Mouse (Mus musculus): Measurements from ENCODE around the gene Hsf2bp. TPM values are rescaled to one million over a fixed set of nuclear protein-coding genes. Genes with fewer than 3 reads are reported as not detected.
A peak's percentile ranks its signal among the peaks of the same experiment; 100 is the strongest.

The Hsf2bp gene
- total and polyA plus RNA-seq, 3 experiments, result 0.92 to 1.6 (median 1.3) TPM

- 76% methylated on average over 18 of the region's 18 CpGs for WGBS
- Histone ChIP-seq H3K4me1 (ENCODE audit: control insufficient read depth, insufficient read depth, low read length) (peaks cover 7% of the 10 kb centered on the region), H3K9ac (ENCODE audit: low read depth, low read length) (no peak overlapping the region), H3K27me3 (ENCODE audit: control insufficient read depth, insufficient read depth, low read length) (no peaks in the 10 kb centered on the region), H3K4me3 (no peak overlapping the region), H3K79me2 (replicated peaks; ENCODE audit: control insufficient read depth, insufficient read depth, low read length) (no peaks in the 10 kb centered on the region), H3K36me3 (ENCODE audit: control insufficient read depth, insufficient read depth, low read length) (no peaks in the 10 kb centered on the region), H3K27ac (no peak overlapping the region)
- no peak for DNase-seq
- TF ChIP-seq CTCF (IDR thresholded peaks at IDR 0.05) (no peak), POLR2A (IDR thresholded peaks at IDR 0.05; ENCODE audit: insufficient read depth, low read depth, low read length) (no peak), EP300 (IDR thresholded peaks at IDR 0.05; ENCODE audit: insufficient read depth, low read depth, low read length) (no peak)
- intact Hi-C loops (cut with DNase I), result no loop called here
Measured at GRCm38 (mm10) chr17:31915756-31916460, 120.2 kb downstream of the Hsf2bp start.

- H3K9ac ChIP-seq (ENCODE audit: low read depth, low read length), result no peak overlapping the region
- DNase-seq, result no peak
- H3K4me1 ChIP-seq (ENCODE audit: control insufficient read depth, insufficient read depth, low read length), result peaks cover 7% of the 10 kb centered on the region
- intact Hi-C loops (cut with DNase I), result no loop called here
- H3K27me3 ChIP-seq (ENCODE audit: control insufficient read depth, insufficient read depth, low read length), result no peaks in the 10 kb centered on the region
- H3K4me3 ChIP-seq, result no peak overlapping the region
- no peaks in the 10 kb centered on the region for H3K79me2 ChIP-seq (replicated peaks; ENCODE audit: control insufficient read depth, insufficient read depth, low read length)
- no peak overlapping the region for H3K27ac ChIP-seq
- WGBS, result 89% methylated on average over 5 of the region's 5 CpGs
- TF ChIP-seq POLR2A (IDR thresholded peaks at IDR 0.05; ENCODE audit: insufficient read depth, low read depth, low read length) (no peak), CTCF (IDR thresholded peaks at IDR 0.05) (no peak), EP300 (IDR thresholded peaks at IDR 0.05; ENCODE audit: insufficient read depth, low read depth, low read length) (no peak)
- no peaks in the 10 kb centered on the region for H3K36me3 ChIP-seq (ENCODE audit: control insufficient read depth, insufficient read depth, low read length)
Measured at GRCm38 (mm10) chr17:31914323-31914722, 121.8 kb downstream of the Hsf2bp start.

- H3K4me3 ChIP-seq, result no peak overlapping the region
Measured at GRCm38 (mm10) chr17:31912881-31913662, 123.1 kb downstream of the Hsf2bp start.

GRCm38 (mm10) chr17:31912387-31912786 is 123.8 kb downstream of the Hsf2bp start:
- no peaks in the 10 kb centered on the region for H3K79me2 ChIP-seq (replicated peaks; ENCODE audit: control insufficient read depth, insufficient read depth, low read length)
- DNase-seq, result no peak
- WGBS, result 85% methylated on average over 16 of the region's 16 CpGs
- intact Hi-C loops (cut with DNase I), result no loop called here
- H3K27me3 ChIP-seq (ENCODE audit: control insufficient read depth, insufficient read depth, low read length), result no peaks in the 10 kb centered on the region
- no peak overlapping the region for H3K9ac ChIP-seq (ENCODE audit: low read depth, low read length)
- no peaks in the 10 kb centered on the region for H3K36me3 ChIP-seq (ENCODE audit: control insufficient read depth, insufficient read depth, low read length)
- H3K27ac ChIP-seq, result no peak overlapping the region; the same call in 1 of the 2 replicates
- TF ChIP-seq CTCF (IDR thresholded peaks at IDR 0.05) (no peak), POLR2A (IDR thresholded peaks at IDR 0.05; ENCODE audit: insufficient read depth, low read depth, low read length) (no peak), EP300 (IDR thresholded peaks at IDR 0.05; ENCODE audit: insufficient read depth, low read depth, low read length) (no peak)
- no peak overlapping the region for H3K4me3 ChIP-seq
- H3K4me1 ChIP-seq (ENCODE audit: control insufficient read depth, insufficient read depth, low read length), result peaks cover 7% of the 10 kb centered on the region

More at GRCm38 (mm10) chr17:31912881-31913662, 123.1 kb downstream of the Hsf2bp start:
- Histone ChIP-seq H3K36me3 (ENCODE audit: control insufficient read depth, insufficient read depth, low read length) (no peaks in the 10 kb centered on the region), H3K27ac (no peak overlapping the region; the same call in 1 of the 2 replicates), H3K79me2 (replicated peaks; ENCODE audit: control insufficient read depth, insufficient read depth, low read length) (no peaks in the 10 kb centered on the region), H3K9ac (ENCODE audit: low read depth, low read length) (no peak overlapping the region), H3K4me1 (ENCODE audit: control insufficient read depth, insufficient read depth, low read length) (peaks cover 7% of the 10 kb centered on the region), H3K27me3 (ENCODE audit: control insufficient read depth, insufficient read depth, low read length) (no peaks in the 10 kb centered on the region)
- TF ChIP-seq EP300 (IDR thresholded peaks at IDR 0.05; ENCODE audit: insufficient read depth, low read depth, low read length) (no peak), CTCF (IDR thresholded peaks at IDR 0.05) (no peak), POLR2A (IDR thresholded peaks at IDR 0.05; ENCODE audit: insufficient read depth, low read depth, low read length) (no peak)
- WGBS, result 72% methylated on average over 18 of the region's 18 CpGs
- DNase-seq, result no peak
- intact Hi-C loops (cut with DNase I), result no loop called here

GRCm38 (mm10) chr17:31908966-31909365 is 127.2 kb downstream of the Hsf2bp start:
- Histone ChIP-seq H3K27me3 (ENCODE audit: control insufficient read depth, insufficient read depth, low read length) (no peaks in the 10 kb centered on the region), H3K4me1 (ENCODE audit: control insufficient read depth, insufficient read depth, low read length) (peaks cover 13% of the 10 kb centered on the region), H3K9ac (ENCODE audit: low read depth, low read length) (no peak overlapping the region), H3K27ac (no peak overlapping the region), H3K79me2 (replicated peaks; ENCODE audit: control insufficient read depth, insufficient read depth, low read length) (no peaks in the 10 kb centered on the region), H3K4me3 (no peak overlapping the region), H3K36me3 (ENCODE audit: control insufficient read depth, insufficient read depth, low read length) (no peaks in the 10 kb centered on the region)
- no peak for TF ChIP-seq POLR2A (IDR thresholded peaks at IDR 0.05; ENCODE audit: insufficient read depth, low read depth, low read length)
- TF ChIP-seq CTCF (IDR thresholded peaks at IDR 0.05), result no peak
- no peak for TF ChIP-seq EP300 (IDR thresholded peaks at IDR 0.05; ENCODE audit: insufficient read depth, low read depth, low read length)
- DNase-seq, result peak in 1 of 2 experiments; percentile 24
- WGBS, result 75% methylated on average over 2 of the region's 2 CpGs
- intact Hi-C loops (cut with DNase I), result no loop called here
